Mouse (Mus musculus): Measurements from ENCODE around the gene Rsbn1.

GRCm38 (mm10) chr3:103925302-103925701 lies 11.4 kb downstream of the Rsbn1 start:
- TF ChIP-seq POLR2A (IDR thresholded peaks at IDR 0.05; ENCODE audit: insufficient read depth, low read length) (no peak), EP300 (IDR thresholded peaks at IDR 0.05; ENCODE audit: insufficient read depth, low read depth, low read length) (no peak)

Measured in ES-Bruce4 (cell line).